Mouse (Mus musculus) megakaryocyte progenitor cell, adult 5-6 weeks (primary cell): ENCODE data around the gene Rfx8. TPM values are rescaled to one million over a fixed set of nuclear protein-coding genes. Genes with fewer than 3 reads are reported as not detected.

Experiments used
- ATAC-seq: replicated peaks from 2 replicates; pipeline ENCODE4 v1.8.0; 2016; ENCODE audit warnings: mild to moderate bottlenecking, moderate TSS enrichment, inconsistent platforms; ENCODE audit not compliant: poor library complexity
- total RNA-seq, 2 experiments: library from RNA; stranded (forward) in 1 of 2; stranded (reverse) in 1 of 2; fragments of 157-497, 149-512 nt in 1 of 2; fragments of 200-1000 nt in 1 of 2; gene quantifications; 2 replicates each; pipeline versions ENCODE4 v1.2.3 to v1.2.4; 2015 to 2017

Rfx8 gene
- total RNA-seq, 2 experiments from 2014 or later: 0.10 to 0.62 TPM

DNA sequence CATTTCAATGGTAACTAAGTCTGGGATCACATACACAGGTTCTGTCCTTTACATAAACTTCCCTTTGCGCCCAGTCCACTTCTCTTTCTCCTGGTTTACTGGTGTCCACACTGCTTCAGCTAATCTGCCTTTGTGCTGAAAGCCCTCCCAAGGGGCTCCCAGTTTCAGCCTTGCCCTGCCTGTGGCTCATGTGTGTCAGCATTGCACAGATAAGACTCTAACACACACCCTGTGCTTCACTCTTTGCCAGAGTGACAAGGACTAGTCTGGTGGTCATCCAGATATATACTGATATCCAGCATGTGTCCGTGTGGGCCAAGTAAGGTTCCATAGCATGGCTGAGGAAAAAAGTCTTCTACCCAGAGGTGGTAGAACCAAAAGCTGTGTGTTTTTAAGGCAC is 14.7 kb upstream of the Rfx8 start:
- ATAC-seq: peak; percentile 40

DNA sequence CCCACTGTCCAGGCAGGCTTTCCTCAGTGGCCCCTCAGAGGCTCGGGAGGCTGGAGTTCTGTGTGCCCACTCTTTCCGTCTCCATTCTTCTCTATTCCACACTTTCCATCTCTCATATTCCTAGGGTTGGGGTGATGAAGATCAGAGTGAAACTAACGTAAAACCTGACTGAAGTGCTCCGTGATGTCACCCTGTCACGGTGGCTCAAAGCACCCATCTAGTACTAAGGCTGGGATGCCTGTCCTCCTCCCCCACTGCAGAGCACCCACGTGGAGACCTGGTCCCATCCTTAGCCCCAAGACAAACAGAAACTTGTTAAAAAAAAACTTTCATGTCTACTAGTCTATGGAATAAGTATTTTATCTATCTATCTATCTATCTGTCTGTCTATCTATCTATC is 14.1 kb upstream of the Rfx8 start:
- ATAC-seq: no peak

DNA sequence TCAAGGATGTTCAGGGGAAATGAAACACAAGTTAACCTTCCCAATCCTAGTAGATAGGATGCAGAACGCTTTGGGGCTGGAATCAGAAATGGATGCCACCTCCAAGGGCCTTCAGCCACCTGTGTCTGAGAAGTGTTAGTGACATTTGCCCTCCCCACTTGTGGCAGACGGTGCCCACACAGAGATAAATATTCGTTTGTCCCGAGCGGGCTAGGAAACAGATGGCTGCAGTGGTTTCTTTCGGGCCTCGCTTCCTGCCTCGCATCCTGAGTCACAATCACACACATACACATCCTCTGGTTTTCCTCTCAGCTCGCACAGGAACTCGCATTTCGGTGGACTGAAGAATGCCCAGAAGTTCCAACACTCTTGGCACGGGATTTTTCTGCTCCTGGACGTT is 13.5 kb upstream of the Rfx8 start:
- peak; percentile 59 for ATAC-seq

- ATAC-seq: 0 out of 2 replicates have a peak, but pooled peaks have one; percentile 5
Observed at GRCm38 (mm10) chr1:39733876-39734275, 13.1 kb upstream of the Rfx8 start.

- ATAC-seq: no peak
Observed at GRCm38 (mm10) chr1:39732081-39732480, 11.3 kb upstream of the Rfx8 start.

- ATAC-seq: no peak
Observed at GRCm38 (mm10) chr1:39731543-39731942, 10.7 kb upstream of the Rfx8 start.

GRCm38 (mm10) chr1:39730868-39731267 is 10.1 kb upstream of the Rfx8 start:
- no peak for ATAC-seq

DNA sequence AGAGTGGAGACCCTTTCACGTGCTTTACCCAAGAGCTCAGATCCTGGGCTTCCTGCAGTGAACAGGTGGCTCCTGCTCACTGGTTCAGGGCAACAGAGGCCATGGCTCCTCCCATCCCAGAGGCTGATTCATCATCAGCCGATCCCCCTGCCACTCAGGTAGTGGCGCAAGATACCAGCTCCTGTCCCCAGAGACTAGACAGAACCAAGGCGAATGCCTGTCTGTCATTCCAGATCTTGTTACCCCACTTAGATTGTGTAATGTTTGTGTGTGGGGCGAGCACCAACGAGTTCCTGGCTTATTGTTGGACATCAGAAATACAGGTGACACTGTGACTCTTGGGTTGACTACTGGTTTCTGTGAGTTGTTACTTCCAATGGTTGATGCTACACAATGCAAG is 9.1 kb upstream of the Rfx8 start:
- peak; percentile 56; the same call in 1 of the 2 replicates for ATAC-seq

DNA sequence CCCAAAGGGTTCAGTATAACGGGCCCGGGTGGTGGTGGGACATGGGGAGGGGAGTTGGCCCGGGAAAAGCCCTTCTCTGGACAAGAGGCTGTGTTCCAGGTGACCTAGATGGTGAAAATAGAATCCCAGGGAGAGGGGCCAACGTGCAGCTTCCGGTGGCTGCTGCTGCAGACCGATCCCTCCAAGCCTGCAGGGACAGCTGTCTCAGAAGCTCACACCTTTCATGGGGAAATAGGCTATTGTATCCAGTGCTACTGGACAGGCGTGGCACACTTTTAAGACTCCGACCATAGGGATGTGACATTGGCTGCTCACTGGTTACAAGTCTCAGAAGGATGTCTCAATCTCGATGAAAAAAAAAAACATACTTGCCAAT is 542 bp upstream of the Rfx8 start:
- ATAC-seq: no peak

DNA sequence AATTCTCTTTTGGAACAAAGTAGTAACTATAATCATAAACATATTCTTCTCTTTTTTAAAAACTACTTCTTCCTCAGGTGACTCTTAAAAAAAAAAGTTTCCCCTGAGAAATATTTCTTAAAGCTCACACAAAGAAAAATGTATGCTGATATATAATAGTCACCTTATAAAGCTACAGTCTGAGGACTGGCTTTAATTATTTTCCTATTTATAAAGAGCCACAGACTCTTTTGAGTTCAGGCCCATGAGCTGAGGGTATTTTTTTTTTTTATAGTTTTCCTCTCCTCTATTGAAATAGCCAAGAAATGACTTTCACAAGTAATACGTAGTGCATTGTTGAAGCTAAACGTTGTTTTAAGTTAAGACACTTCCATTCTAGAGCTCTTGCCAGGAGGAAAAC is 611 bp downstream of the Rfx8 start:
- no peak for ATAC-seq

DNA sequence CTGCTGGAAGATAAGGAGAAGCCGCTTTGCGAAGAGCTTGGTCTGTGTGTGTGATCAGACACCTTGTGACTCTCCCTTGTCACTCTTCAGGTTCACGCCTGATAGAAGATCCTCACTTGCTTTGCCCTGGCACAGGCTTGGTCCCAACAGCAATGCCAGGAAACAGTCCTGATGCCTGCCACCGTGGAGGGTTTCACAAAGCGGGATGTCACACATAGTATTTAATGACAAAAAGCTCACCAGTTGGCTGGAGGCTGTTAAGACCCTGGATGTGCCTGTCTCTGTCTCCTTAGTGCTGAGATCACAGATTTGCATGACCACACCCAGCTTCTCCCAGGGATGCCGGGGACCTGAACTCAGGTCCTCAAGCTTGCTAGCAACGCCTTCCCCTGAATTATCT is 5.2 kb downstream of the Rfx8 start:
- ATAC-seq: no peak

DNA sequence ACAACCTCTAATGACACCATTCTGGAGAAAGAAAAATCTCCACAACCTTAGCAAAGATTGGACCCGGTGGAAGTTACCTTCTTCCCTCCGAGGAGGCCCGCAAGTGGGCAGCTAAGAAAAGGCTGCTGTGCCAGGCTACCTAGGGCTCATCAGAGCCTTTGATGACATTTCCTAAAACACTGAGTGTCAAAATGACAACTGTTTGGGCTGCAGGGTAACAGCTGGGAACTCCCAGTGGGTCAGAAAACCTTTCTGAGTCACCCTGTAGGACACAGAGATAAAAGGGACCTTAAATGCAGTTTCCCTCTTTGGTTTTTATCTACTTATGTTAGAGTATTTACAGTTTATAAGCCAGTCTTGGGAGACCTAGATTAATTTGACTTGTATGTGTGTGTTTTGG is 6.1 kb downstream of the Rfx8 start:
- ATAC-seq: no peak

- peak; percentile 80 for ATAC-seq
Observed at GRCm38 (mm10) chr1:39713842-39714658, 6.7 kb downstream of the Rfx8 start.

GRCm38 (mm10) chr1:39713300-39713699 is 7.5 kb downstream of the Rfx8 start:
- ATAC-seq: no peak

DNA sequence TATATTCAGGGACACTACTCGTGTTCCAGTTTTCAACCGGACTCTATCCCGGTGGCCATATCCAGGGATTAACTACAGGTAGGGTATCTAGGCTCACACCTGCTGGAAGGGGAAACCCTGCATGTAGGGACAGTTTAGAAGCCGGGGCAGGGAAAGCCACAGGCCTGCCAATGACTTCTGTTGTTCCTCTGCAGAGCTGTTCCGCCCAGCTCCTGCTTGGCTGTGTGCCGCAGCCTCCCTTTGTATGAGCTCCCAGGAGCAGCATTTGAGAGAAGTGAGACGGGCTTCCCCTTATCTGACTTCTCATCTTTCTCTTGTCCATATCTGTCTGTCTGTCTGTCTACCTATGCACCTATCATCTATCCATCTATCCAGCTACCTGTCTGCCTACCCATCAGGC is 8.5 kb downstream of the Rfx8 start:
- no peak for ATAC-seq

DNA sequence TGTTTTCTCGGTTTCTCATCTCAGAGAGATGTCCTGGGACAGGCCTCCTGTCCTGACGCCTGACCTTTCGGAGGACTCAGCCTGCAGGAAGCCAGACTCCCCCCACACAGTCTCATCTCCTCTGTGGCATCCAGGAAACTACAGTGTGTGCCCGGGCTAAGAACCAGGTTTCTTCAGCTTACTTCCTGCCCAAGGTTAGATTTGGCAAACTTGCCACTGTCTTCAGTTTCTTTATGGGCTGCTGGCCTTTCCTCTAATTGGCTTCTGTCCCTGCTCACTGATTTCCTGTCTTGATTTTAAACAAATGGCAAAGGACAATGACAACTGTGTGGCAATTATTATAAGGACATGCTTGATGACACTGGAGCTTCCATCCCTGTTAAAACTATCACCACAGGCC is 10.2 kb downstream of the Rfx8 start:
- no peak for ATAC-seq

- ATAC-seq: no peak
Observed at GRCm38 (mm10) chr1:39710016-39710415, 10.8 kb downstream of the Rfx8 start.

- ATAC-seq: peak; percentile 49; the same call in 1 of the 2 replicates
Observed at GRCm38 (mm10) chr1:39708778-39709177, 12.0 kb downstream of the Rfx8 start.

DNA sequence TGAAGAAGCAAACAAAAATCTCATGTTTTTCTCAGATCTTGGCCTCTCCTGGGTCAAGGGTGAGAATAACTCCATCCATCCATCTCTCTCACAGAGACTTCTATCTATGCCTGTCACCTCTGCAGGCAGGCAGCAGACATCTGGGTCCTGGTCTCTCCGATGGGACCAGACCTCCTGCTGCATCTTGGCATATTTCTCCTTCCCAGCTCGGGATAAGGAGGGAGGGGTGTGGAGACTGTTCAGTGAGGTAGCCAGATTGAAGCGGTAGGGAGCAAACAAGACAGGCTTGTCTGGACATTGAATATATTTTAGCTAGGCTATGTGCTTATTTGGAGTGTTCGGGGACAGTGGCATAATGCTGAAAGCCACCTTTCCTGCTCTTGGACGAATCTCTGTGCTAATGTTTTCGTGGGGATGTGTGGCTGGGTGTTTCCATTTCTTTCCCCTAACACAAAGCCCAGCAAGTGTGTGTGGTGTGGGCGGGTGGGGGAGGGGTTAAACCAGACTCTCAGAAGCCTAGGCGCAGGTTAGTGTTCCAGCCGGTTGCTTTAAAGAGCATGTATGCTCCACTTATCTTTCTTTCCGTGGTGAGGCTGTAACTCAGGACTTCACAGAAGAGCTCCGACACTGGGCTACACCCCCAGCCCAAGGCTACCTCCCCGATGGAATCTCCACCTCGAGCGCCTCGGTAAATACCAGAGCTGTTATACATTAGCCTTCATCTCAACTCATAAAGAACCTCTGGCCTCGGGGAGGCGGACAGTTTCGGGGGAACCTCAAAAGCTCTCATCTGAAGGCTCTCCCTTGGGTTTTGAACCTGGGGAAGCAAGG is 18.4 kb downstream of the Rfx8 start:
- ATAC-seq: no peak

DNA sequence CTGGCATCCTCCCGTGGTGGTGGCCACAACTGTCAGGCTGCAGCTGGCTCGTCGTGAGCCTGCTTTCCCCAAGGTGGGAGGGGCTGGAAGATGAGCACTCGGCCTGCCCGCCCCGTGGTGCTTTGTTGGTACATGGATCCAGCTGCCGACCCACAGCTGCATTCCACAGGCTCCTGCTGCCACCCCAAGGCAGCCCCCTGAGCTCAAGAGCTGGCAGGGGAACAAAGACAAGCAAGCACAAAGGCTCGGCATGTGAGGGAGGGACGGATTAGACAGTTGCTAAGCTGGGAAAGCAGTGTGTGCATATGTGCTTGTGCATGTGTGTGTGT is 19.6 kb downstream of the Rfx8 start:
- ATAC-seq: no peak

GRCm38 (mm10) chr1:39700599-39701273 is 20.1 kb downstream of the Rfx8 start:
- no peak for ATAC-seq

- peak; percentile 20; the same call in 1 of the 2 replicates for ATAC-seq
Observed at GRCm38 (mm10) chr1:39698456-39698855, 22.3 kb downstream of the Rfx8 start.
